In the genomic region with DNA sequence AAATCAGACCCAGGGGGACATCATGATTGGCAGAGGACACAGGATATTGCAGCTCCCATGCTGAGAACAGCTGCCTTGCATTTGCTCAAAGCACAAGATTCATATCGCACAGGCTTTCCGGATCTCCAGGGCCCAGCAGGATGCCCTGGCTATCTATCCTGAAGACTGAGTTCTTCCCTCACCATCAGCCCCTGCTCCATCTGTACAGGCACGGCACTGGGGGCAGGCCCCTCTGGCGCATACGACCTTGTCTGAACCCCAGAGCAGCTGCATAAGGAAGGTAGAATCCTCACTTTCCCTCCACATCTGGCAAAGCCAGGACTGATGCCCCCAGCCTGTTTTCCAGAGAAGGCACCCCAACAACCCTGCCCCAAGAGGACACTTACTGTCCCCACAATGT, we compare ENCODE assay signal across 24 mouse cellular contexts.
DNase-seq lines count a peak whose midpoint lies in the region; ATAC-seq and TF ChIP-seq lines count a peak whose summit lies in the region.
"Had no signal": no experiment of that assay in that cellular context is flagged by ENCODE, and none has a peak within 500 bp of the region (broad histone marks: within the 10 kb centered on the region; RNA-seq: fewer than 3 reads in every experiment).

No protein-coding gene starts in this region.

- DNase-seq in embryo, embryonic 11 days: peak; percentile 45
- DNase-seq in embryo, embryonic 9.5 days (ENCODE audit: extremely low spot score): no peak
- peak; percentile 24 for DNase-seq in hindbrain, postnatal 0 days (ENCODE audit: low spot score)
- peak; percentile 28 for DNase-seq in neural tube, embryonic 11.5 days (ENCODE audit: low spot score)
- DNase-seq in neural tube, embryonic 10.5 days (ENCODE audit: extremely low spot score, low spot score): no peak
- no peak for DNase-seq in ovary, postnatal 10 days (ENCODE audit: low spot score)
- DNase-seq: adrenal gland, adult 2 months; adrenal gland, postnatal 36 days; cerebellum, adult 8-10 months; heart, postnatal 10 days; kidney, adult 9 months; kidney, postnatal 10 days; layer of hippocampus, postnatal 36 days; right cerebral cortex, adult 18-20 months; spleen, adult 18-20 months; thymus, postnatal 14 days had no signal

- H3K27ac ChIP-seq in hindbrain, postnatal 0 days: no peak overlapping the region
- no peak overlapping the region for H3K27ac ChIP-seq in hindbrain, embryonic 13.5 days
- no peak overlapping the region for H3K27ac ChIP-seq in neural tube, embryonic 11.5 days (ENCODE audit: low read depth, low read length)
- H3K27ac ChIP-seq: forebrain, embryonic 15.5 days; heart, embryonic 13.5 days; limb, embryonic 12.5 days; lung, embryonic 15.5 days had no signal

- no peaks in the 10 kb centered on the region for H3K27me3 ChIP-seq in hindbrain, postnatal 0 days (ENCODE audit: insufficient read depth, low read length)
- H3K27me3 ChIP-seq in hindbrain, embryonic 13.5 days: no peaks in the 10 kb centered on the region
- H3K27me3 ChIP-seq in neural tube, embryonic 11.5 days (ENCODE audit: control insufficient read depth, insufficient read depth, low read length): no peaks in the 10 kb centered on the region
- H3K27me3 ChIP-seq: forebrain, embryonic 15.5 days; heart, embryonic 13.5 days; limb, embryonic 12.5 days; lung, embryonic 15.5 days had no signal

- no peak overlapping the region for H3K4me3 ChIP-seq in hindbrain, postnatal 0 days (ENCODE audit: low read length)
- no peak overlapping the region for H3K4me3 ChIP-seq in hindbrain, embryonic 13.5 days
- no peak overlapping the region for H3K4me3 ChIP-seq in neural tube, embryonic 11.5 days (ENCODE audit: low read depth, low read length)
- H3K4me3 ChIP-seq: forebrain, embryonic 15.5 days; heart, embryonic 13.5 days; limb, embryonic 12.5 days; lung, embryonic 15.5 days had no signal

- no peak overlapping the region for H3K9ac ChIP-seq in hindbrain, postnatal 0 days (replicated peaks; ENCODE audit: low read length)
- H3K9ac ChIP-seq in hindbrain, embryonic 13.5 days: no peak overlapping the region
- no peak overlapping the region for H3K9ac ChIP-seq in neural tube, embryonic 11.5 days (ENCODE audit: low read length)
- H3K9ac ChIP-seq: forebrain, embryonic 15.5 days; heart, embryonic 13.5 days; limb, embryonic 12.5 days; lung, embryonic 15.5 days had no signal

- ATAC-seq in hindbrain, postnatal 0 days: no peak
- ATAC-seq in hindbrain, embryonic 13.5 days (ENCODE audit: low FRiP score): no peak
- ATAC-seq in neural tube, embryonic 11.5 days (ENCODE audit: insufficient read depth, low FRiP score, low TSS enrichment): no peak
- ATAC-seq: activated CD4-positive, CD25-positive, alpha-beta regulatory T cell, adult 4 months; forebrain, embryonic 15.5 days; intestine, postnatal 0 days had no signal

- peaks cover 3% of the 10 kb centered on the region; the same call in 1 of the 2 replicates for H3K4me1 ChIP-seq in hindbrain, postnatal 0 days (ENCODE audit: insufficient read depth, low read length)
- peaks cover 16% of the 10 kb centered on the region for H3K4me1 ChIP-seq in hindbrain, embryonic 13.5 days (replicated peaks)
- peaks cover 3% of the 10 kb centered on the region; the same call in 1 of the 2 replicates for H3K4me1 ChIP-seq in neural tube, embryonic 11.5 days (ENCODE audit: control insufficient read depth, insufficient read depth, low read length)

- no peak for TF ChIP-seq CTCF in hindbrain, postnatal 0 days (IDR thresholded peaks at IDR 0.05; ENCODE audit: low read depth)

- WGBS in hindbrain, postnatal 0 days: 51% methylated on average over 5 of the region's 5 CpGs
- WGBS in hindbrain, embryonic 13.5 days: 55% methylated on average over 5 of the region's 5 CpGs
- 67% methylated on average over 5 of the region's 5 CpGs for WGBS in neural tube, embryonic 11.5 days

- no peaks in the 10 kb centered on the region for H3K9me3 ChIP-seq in hindbrain, postnatal 0 days (ENCODE audit: low read length)
- no peaks in the 10 kb centered on the region for H3K9me3 ChIP-seq in hindbrain, embryonic 13.5 days
- no peaks in the 10 kb centered on the region for H3K9me3 ChIP-seq in neural tube, embryonic 11.5 days (ENCODE audit: control insufficient read depth, low read length)
- H3K9me3 ChIP-seq: forebrain, embryonic 15.5 days; heart, embryonic 13.5 days; limb, embryonic 12.5 days; lung, embryonic 15.5 days had no signal

- no peak overlapping the region for H3K4me2 ChIP-seq in hindbrain, postnatal 0 days (ENCODE audit: low read depth, low read length)
- H3K4me2 ChIP-seq in hindbrain, embryonic 13.5 days: no peak overlapping the region
- no peak overlapping the region for H3K4me2 ChIP-seq in neural tube, embryonic 11.5 days (ENCODE audit: low read depth)
- H3K4me2 ChIP-seq: forebrain, embryonic 15.5 days; heart, embryonic 13.5 days; limb, embryonic 12.5 days; liver, embryonic 11.5 days; lung, embryonic 15.5 days had no signal

- H3K36me3 ChIP-seq in hindbrain, postnatal 0 days (ENCODE audit: insufficient read depth, low read length): no peaks in the 10 kb centered on the region
- no peaks in the 10 kb centered on the region for H3K36me3 ChIP-seq in hindbrain, embryonic 13.5 days
- no peaks in the 10 kb centered on the region for H3K36me3 ChIP-seq in neural tube, embryonic 11.5 days (ENCODE audit: control insufficient read depth, insufficient read depth, low read length)
- H3K36me3 ChIP-seq: forebrain, embryonic 15.5 days; heart, embryonic 13.5 days; limb, embryonic 12.5 days; lung, embryonic 15.5 days had no signal

Comparison
In these comparisons a context has a peak if more than half of its experiments do, and no peak if none do; other contexts are left out.
1. DNase-seq: peak in embryo, embryonic 11 days (single experiment), hindbrain, postnatal 0 days (single experiment) and neural tube, embryonic 11.5 days (single experiment); none in embryo, embryonic 9.5 days (single experiment), neural tube, embryonic 10.5 days (single experiment) and ovary, postnatal 10 days (single experiment).